11 mouse cellular contexts compared by ENCODE assay signal in genomic region chr19:16875631-16876457, GRCm38 (mm10). TPM values are rescaled to one million over a fixed set of nuclear protein-coding genes. Genes with fewer than 3 reads are reported as not detected.
DNase-seq lines count a peak whose midpoint lies in the region; ATAC-seq and TF ChIP-seq lines count a peak whose summit lies in the region.
"Had no signal": no experiment of that assay in that cellular context is flagged by ENCODE, and none has a peak within 500 bp of the region (broad histone marks: within the 10 kb centered on the region; RNA-seq: fewer than 3 reads in every experiment).

No protein-coding gene starts in this region.

- H3K9me3 ChIP-seq in neural tube, embryonic 15.5 days (replicated peaks) = no peaks in the 10 kb centered on the region
- no peaks in the 10 kb centered on the region for H3K9me3 ChIP-seq in hindbrain, embryonic 13.5 days
- H3K9me3 ChIP-seq in neural tube, embryonic 12.5 days = no peaks in the 10 kb centered on the region
- H3K9me3 ChIP-seq: liver, embryonic 12.5 days had no signal

- no peaks in the 10 kb centered on the region for H3K79me2 ChIP-seq in heart, adult 2 months (replicated peaks; ENCODE audit: control insufficient read depth, insufficient read depth, low read length)

- 2% methylated on average over 34 of the region's 34 CpGs for WGBS in heart, adult 2 months
- 1% methylated on average over 34 of the region's 34 CpGs for WGBS in neural tube, embryonic 15.5 days
- WGBS in hindbrain, embryonic 13.5 days = under 1% methylated on average over 34 of the region's 34 CpGs
- WGBS in neural tube, embryonic 12.5 days = 1% methylated on average over 34 of the region's 34 CpGs

- no peak for TF ChIP-seq CTCF in heart, adult 2 months (IDR thresholded peaks at IDR 0.05)

- TF ChIP-seq POLR2A in heart, adult 2 months (IDR thresholded peaks at IDR 0.05; ENCODE audit: insufficient read depth, low read depth, low read length) = no peak

- no peaks in the 10 kb centered on the region for H3K36me3 ChIP-seq in heart, adult 2 months (ENCODE audit: control insufficient read depth, insufficient read depth, low read length)
- H3K36me3 ChIP-seq in neural tube, embryonic 15.5 days = no peaks in the 10 kb centered on the region
- H3K36me3 ChIP-seq in hindbrain, embryonic 13.5 days = no peaks in the 10 kb centered on the region
- H3K36me3 ChIP-seq in neural tube, embryonic 12.5 days = no peaks in the 10 kb centered on the region
- H3K36me3 ChIP-seq: liver, embryonic 12.5 days had no signal

- intact Hi-C loops in heart, adult 2 months (cut with DNase I) = no loop called here

- peak; percentile 65 for DNase-seq in heart, adult 11 months
- no peak for DNase-seq in heart, adult 2 months
- DNase-seq in neural tube, embryonic 10.5 days (ENCODE audit: extremely low spot score, low spot score) = peak; percentile 60
- DNase-seq in layer of hippocampus, adult 9-10 months (ENCODE audit: low spot score) = no peak

- H3K9ac ChIP-seq in heart, adult 2 months (ENCODE audit: low read depth, low read length) = no peak overlapping the region
- H3K9ac ChIP-seq in neural tube, embryonic 15.5 days (replicated peaks) = no peak overlapping the region
- H3K9ac ChIP-seq in hindbrain, embryonic 13.5 days = no peak overlapping the region
- H3K9ac ChIP-seq in neural tube, embryonic 12.5 days = no peak overlapping the region
- H3K9ac ChIP-seq: liver, embryonic 12.5 days had no signal

- H3K4me2 ChIP-seq in neural tube, embryonic 15.5 days = no peak overlapping the region
- peak overlapping the region; percentile 36 for H3K4me2 ChIP-seq in hindbrain, embryonic 13.5 days
- peak overlapping the region; percentile 37 for H3K4me2 ChIP-seq in neural tube, embryonic 12.5 days (replicated peaks)
- H3K4me2 ChIP-seq: liver, embryonic 12.5 days had no signal

- no peak for TF ChIP-seq EP300 in heart, adult 2 months (IDR thresholded peaks at IDR 0.05; ENCODE audit: insufficient read depth, low read depth, low read length)

- no peak for ATAC-seq in neural tube, embryonic 15.5 days (ENCODE audit: low FRiP score)
- no peak for ATAC-seq in hindbrain, embryonic 13.5 days (ENCODE audit: low FRiP score)
- no peak for ATAC-seq in neural tube, embryonic 12.5 days (ENCODE audit: low FRiP score, low read depth)
- no peak for ATAC-seq in frontal cortex, adult (ENCODE audit: low TSS enrichment)
- ATAC-seq: liver, embryonic 12.5 days had no signal

- no peak overlapping the region for H3K4me3 ChIP-seq in heart, adult 2 months
- no peak overlapping the region for H3K4me3 ChIP-seq in neural tube, embryonic 15.5 days (replicated peaks)
- peak overlapping the region; percentile 18 for H3K4me3 ChIP-seq in hindbrain, embryonic 13.5 days
- peak overlapping the region; percentile 5; the same call in 1 of the 2 replicates for H3K4me3 ChIP-seq in neural tube, embryonic 12.5 days
- H3K4me3 ChIP-seq: liver, embryonic 12.5 days had no signal

- peaks cover 45% of the 10 kb centered on the region for H3K27me3 ChIP-seq in heart, adult 2 months (ENCODE audit: control insufficient read depth, insufficient read depth, low read length)
- H3K27me3 ChIP-seq in neural tube, embryonic 15.5 days (replicated peaks) = peaks cover 86% of the 10 kb centered on the region
- H3K27me3 ChIP-seq in hindbrain, embryonic 13.5 days = peaks cover 94% of the 10 kb centered on the region
- H3K27me3 ChIP-seq in neural tube, embryonic 12.5 days (replicated peaks) = peaks cover 84% of the 10 kb centered on the region

- no peak overlapping the region for H3K27ac ChIP-seq in heart, adult 2 months
- H3K27ac ChIP-seq in neural tube, embryonic 15.5 days (replicated peaks) = no peak overlapping the region
- H3K27ac ChIP-seq in hindbrain, embryonic 13.5 days = no peak overlapping the region
- H3K27ac ChIP-seq in neural tube, embryonic 12.5 days = no peak overlapping the region
- H3K27ac ChIP-seq: liver, embryonic 12.5 days had no signal

- no peaks in the 10 kb centered on the region for H3K4me1 ChIP-seq in heart, adult 2 months (ENCODE audit: control insufficient read depth, insufficient read depth, low read length)
- H3K4me1 ChIP-seq in neural tube, embryonic 15.5 days = peaks cover 48% of the 10 kb centered on the region
- peaks cover 51% of the 10 kb centered on the region for H3K4me1 ChIP-seq in hindbrain, embryonic 13.5 days (replicated peaks)
- peaks cover 37% of the 10 kb centered on the region for H3K4me1 ChIP-seq in neural tube, embryonic 12.5 days

RNA-seq across cellular contexts. Expression of gene Foxb2, which starts 2.2 kb away (rescaled TPM):
- total RNA-seq in heart, adult 2 months (2021) = not detected
- polyA plus RNA-seq in heart, adult 2 months (2012; rRNA removed) = not detected in 2 replicates
- polyA plus RNA-seq in neural tube, embryonic 15.5 days (2015; fragmentation: Nextera tagmentation; extraction: Ambion mirVana) = not detected in 2 replicates
- polyA plus RNA-seq in hindbrain, embryonic 13.5 days (2015; fragmentation: Nextera tagmentation; extraction: Ambion mirVana) = 2.1 and 2.2 TPM in 2 replicates
- 0.31 and 0.38 TPM in 2 replicates for polyA plus RNA-seq in neural tube, embryonic 12.5 days (2016; fragmentation: Nextera tagmentation; extraction: Ambion mirVana)
- polyA plus RNA-seq: large intestine, adult 2 months; liver, embryonic 12.5 days; stomach, embryonic 16.5 days had no signal

Comparison
In these comparisons a context has a peak if more than half of its experiments do, and no peak if none do; other contexts are left out.
1. DNase-seq: peak in heart, adult 11 months (single experiment) and neural tube, embryonic 10.5 days (single experiment); none in heart, adult 2 months (0 of 2) and layer of hippocampus, adult 9-10 months (single experiment).
2. H3K4me3 ChIP-seq: peak in hindbrain, embryonic 13.5 days (single experiment) and neural tube, embryonic 12.5 days (single experiment); none in heart, adult 2 months (single experiment) and neural tube, embryonic 15.5 days (single experiment).